Mouse (Mus musculus) myocyte (in vitro differentiated cells): ENCODE data around the gene Rbm47. TPM values are rescaled to one million over a fixed set of nuclear protein-coding genes. Genes with fewer than 3 reads are reported as not detected.

Source experiments
- H3K27me3 ChIP-seq: one replicate; pipeline ENCODE4 v1.6.1; 2011; ENCODE audit not compliant: control insufficient read depth, insufficient read depth, insufficient read length
- H3K36me3 ChIP-seq: one replicate; pipeline ENCODE4 v1.6.1; 2011; ENCODE audit not compliant: control insufficient read depth, insufficient read depth
- H3K4me2 ChIP-seq: one replicate; pipeline ENCODE4 v1.6.1; 2011; ENCODE audit warnings: low read depth, control low read depth
- H3K4me3 ChIP-seq: one replicate; pipeline ENCODE4 v1.5.1; 2011; ENCODE audit warnings: mild to moderate bottlenecking, control low read depth, moderate library complexity
- H3K79me2 ChIP-seq: one replicate; pipeline ENCODE4 v1.6.1; 2011; ENCODE audit not compliant: control insufficient read depth, insufficient read depth
- H3ac ChIP-seq: one replicate; pipeline ENCODE4 v1.6.1; 2011; ENCODE audit not compliant: control insufficient read depth, insufficient read length
- CEBPB ChIP-seq: IDR thresholded peaks from 2 replicates; pipeline ENCODE4 v1.6.1; 2011; ENCODE audit warnings: mild to moderate bottlenecking, moderate library complexity; ENCODE audit not compliant: poor library complexity, insufficient read depth, severe bottlenecking
- E2F4 ChIP-seq: IDR thresholded peaks from one replicate; pipeline ENCODE4 v1.6.1; 2011; ENCODE audit warnings: mild to moderate bottlenecking, control low read depth, moderate library complexity; ENCODE audit not compliant: insufficient read depth
- MAX ChIP-seq: IDR thresholded peaks from one replicate; pipeline ENCODE4 v1.6.1; 2011; ENCODE audit warnings: low read depth, mild to moderate bottlenecking, control low read depth
- MYOD1 ChIP-seq, 3 experiments: IDR thresholded peaks; one replicate each; pipeline ENCODE4 v1.6.1; 2011; ENCODE audit warnings: control low read depth in 2 of 3, low read depth in 2 of 3, mild to moderate bottlenecking in 2 of 3, moderate library complexity in 1 of 3; ENCODE audit not compliant: insufficient read length in 2 of 3, control insufficient read depth in 1 of 3
- MYOG ChIP-seq, 3 experiments: IDR thresholded peaks; one replicate each; pipeline ENCODE4 v1.6.1; 2011; ENCODE audit warnings: control low read depth in 2 of 3, low read depth in 2 of 3, mild to moderate bottlenecking in 2 of 3; ENCODE audit not compliant: insufficient read length in 2 of 3, control insufficient read depth in 1 of 3, insufficient read depth in 1 of 3
- POLR2A ChIP-seq: IDR thresholded peaks from one replicate; pipeline ENCODE4 v1.6.1; 2011; ENCODE audit warnings: low read depth, mild to moderate bottlenecking, control low read depth, moderate library complexity; ENCODE audit not compliant: insufficient read length
- POLR2AphosphoS2 ChIP-seq: IDR thresholded peaks from one replicate; pipeline ENCODE4 v1.6.1; 2011; ENCODE audit warnings: low read depth, control low read depth; ENCODE audit not compliant: insufficient read length
- REST ChIP-seq: IDR thresholded peaks from one replicate; pipeline ENCODE4 v1.6.1; 2011; ENCODE audit warnings: mild to moderate bottlenecking, control low read depth, moderate library complexity; ENCODE audit not compliant: insufficient read depth, insufficient read length
- SRF ChIP-seq: IDR thresholded peaks from one replicate; pipeline ENCODE4 v1.6.1; 2011; ENCODE audit warnings: low read depth; ENCODE audit not compliant: control insufficient read depth, insufficient read length
- TCF12 ChIP-seq: IDR thresholded peaks from one replicate; pipeline ENCODE4 v1.6.1; 2011; ENCODE audit warnings: mild to moderate bottlenecking, control low read depth; ENCODE audit not compliant: poor library complexity, insufficient read depth, severe bottlenecking
- TCF3 ChIP-seq: IDR thresholded peaks from one replicate; pipeline ENCODE4 v1.6.1; 2011; ENCODE audit warnings: low read depth, control low read depth; ENCODE audit not compliant: insufficient read length
- USF1 ChIP-seq: IDR thresholded peaks from one replicate; pipeline ENCODE4 v1.6.1; 2011; ENCODE audit warnings: low read depth, mild to moderate bottlenecking, control low read depth, moderate library complexity
- polyA plus RNA-seq: library from polyadenylated mRNA; unstranded; fragments of >200 nt; fragmentation: generic; extraction: Trizol; gene quantifications from one replicate; pipeline ENCODE4 v1.2.1, GENCODE M21; 2012; ENCODE audit warnings: missing spikeins

Gene Rbm47
- polyA plus RNA-seq, 1 experiment = 0.10 TPM

DNA sequence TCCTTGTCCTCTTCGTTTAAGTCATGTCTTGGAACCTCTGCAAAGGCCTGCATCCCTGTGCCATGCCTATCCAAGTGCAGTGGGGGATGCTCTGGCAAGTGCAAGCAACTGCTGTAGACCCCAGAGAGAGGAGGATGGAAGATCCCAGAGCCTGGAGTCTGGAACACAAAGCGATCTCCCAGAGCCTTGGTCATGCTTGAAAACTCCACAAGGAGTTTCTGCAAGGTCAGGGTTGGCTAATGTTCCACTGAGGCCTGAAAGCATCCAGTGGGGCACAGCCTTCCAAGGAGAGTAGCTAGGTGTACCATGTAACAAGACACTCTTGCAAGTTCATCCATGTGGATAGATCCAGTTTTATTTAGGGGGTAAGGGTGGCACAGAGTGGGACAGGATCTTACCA is 158.5 kb downstream of the Rbm47 start:
- H3K4me3 ChIP-seq = no peak overlapping the region
- H3K4me2 ChIP-seq = no peak overlapping the region
- no peak overlapping the region for H3ac ChIP-seq
- H3K36me3 ChIP-seq = no peaks in the 10 kb centered on the region
- no peak for TF ChIP-seq POLR2A
- no peak for TF ChIP-seq USF1
- no peak for TF ChIP-seq MYOG (IDR thresholded peaks at IDR 0.05; ENCODE audit: control insufficient read depth in 1 of 3, insufficient read depth in 1 of 3, insufficient read length in 2 of 3, low read depth in 2 of 3)
- TF ChIP-seq POLR2AphosphoS2 = no peak
- no peak for TF ChIP-seq E2F4
- TF ChIP-seq MAX = no peak
- TF ChIP-seq MYOD1 (IDR thresholded peaks at IDR 0.05; ENCODE audit: control insufficient read depth in 1 of 3, insufficient read length in 2 of 3, low read depth in 2 of 3) = no peak
- no peak for TF ChIP-seq TCF12
- TF ChIP-seq TCF3 = no peak
- TF ChIP-seq CEBPB = no peak
- TF ChIP-seq SRF = no peak
- TF ChIP-seq REST = no peak
- no peaks in the 10 kb centered on the region for H3K27me3 ChIP-seq
- no peaks in the 10 kb centered on the region for H3K79me2 ChIP-seq

DNA sequence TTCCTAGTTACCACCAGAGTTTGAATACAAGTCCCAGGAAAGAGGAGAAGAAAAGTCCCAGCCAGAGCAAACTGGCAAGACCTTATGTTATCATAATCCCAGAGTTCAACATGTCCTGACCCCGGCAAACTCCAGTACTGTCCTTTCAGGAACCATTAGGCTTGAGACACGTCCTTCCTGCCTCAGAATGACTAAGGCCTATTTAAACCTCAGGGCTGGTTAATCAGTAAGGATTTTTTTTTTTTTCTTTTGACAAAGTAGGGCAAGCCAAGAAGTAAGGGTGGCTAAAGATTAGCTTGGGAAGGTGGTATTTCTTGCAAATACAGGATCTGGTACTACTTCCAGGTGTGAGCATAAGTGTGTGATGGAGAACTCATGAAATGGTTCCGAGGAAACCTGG is 158.9 kb downstream of the Rbm47 start:
- Histone ChIP-seq H3K36me3 (no peaks in the 10 kb centered on the region), H3K4me2 (no peak overlapping the region), H3K79me2 (no peaks in the 10 kb centered on the region), H3K27me3 (no peaks in the 10 kb centered on the region), H3K4me3 (no peak overlapping the region), H3ac (no peak overlapping the region)
- TF ChIP-seq MAX (no peak), REST (no peak), USF1 (no peak), TCF12 (no peak), TCF3 (no peak), POLR2A (no peak), E2F4 (no peak), POLR2AphosphoS2 (no peak), SRF (no peak), MYOG (IDR thresholded peaks at IDR 0.05; ENCODE audit: control insufficient read depth in 1 of 3, insufficient read depth in 1 of 3, insufficient read length in 2 of 3, low read depth in 2 of 3) (no peak), MYOD1 (IDR thresholded peaks at IDR 0.05; ENCODE audit: control insufficient read depth in 1 of 3, insufficient read length in 2 of 3, low read depth in 2 of 3) (no peak)

- H3K27me3 ChIP-seq = no peaks in the 10 kb centered on the region
- no peaks in the 10 kb centered on the region for H3K36me3 ChIP-seq
- no peaks in the 10 kb centered on the region for H3K79me2 ChIP-seq
- H3ac ChIP-seq = no peak overlapping the region
- no peak overlapping the region for H3K4me2 ChIP-seq
- TF ChIP-seq MAX (no peak), POLR2A (no peak), E2F4 (no peak), MYOD1 (IDR thresholded peaks at IDR 0.05; ENCODE audit: control insufficient read depth in 1 of 3, insufficient read length in 2 of 3, low read depth in 2 of 3) (no peak), SRF (no peak), POLR2AphosphoS2 (no peak), REST (no peak), TCF12 (no peak), MYOG (IDR thresholded peaks at IDR 0.05; ENCODE audit: control insufficient read depth in 1 of 3, insufficient read depth in 1 of 3, insufficient read length in 2 of 3, low read depth in 2 of 3) (no peak), CEBPB (no peak), USF1 (no peak), TCF3 (no peak)
- H3K4me3 ChIP-seq = no peak overlapping the region
Measured at GRCm38 (mm10) chr5:66008245-66008967, 164.5 kb downstream of the Rbm47 start.

GRCm38 (mm10) chr5:66005041-66005678 is 167.8 kb downstream of the Rbm47 start:
- no peaks in the 10 kb centered on the region for H3K79me2 ChIP-seq
- no peaks in the 10 kb centered on the region for H3K27me3 ChIP-seq
- H3K36me3 ChIP-seq = no peaks in the 10 kb centered on the region
- H3ac ChIP-seq = no peak overlapping the region
- no peak overlapping the region for H3K4me2 ChIP-seq
- H3K4me3 ChIP-seq = no peak overlapping the region
- TF ChIP-seq USF1 (no peak), TCF3 (no peak), E2F4 (no peak), MYOD1 (IDR thresholded peaks at IDR 0.05; ENCODE audit: control insufficient read depth in 1 of 3, insufficient read length in 2 of 3, low read depth in 2 of 3) (no peak), MYOG (IDR thresholded peaks at IDR 0.05; ENCODE audit: control insufficient read depth in 1 of 3, insufficient read depth in 1 of 3, insufficient read length in 2 of 3, low read depth in 2 of 3) (no peak), POLR2A (no peak), SRF (no peak), CEBPB (no peak), TCF12 (no peak), MAX (no peak), REST (no peak), POLR2AphosphoS2 (no peak)
